Mouse (Mus musculus): Measurements from ENCODE around the gene Catsper2. TPM values are rescaled to one million over a fixed set of nuclear protein-coding genes. Genes with fewer than 3 reads are reported as not detected.

Gene Catsper2
- total and polyA plus RNA-seq, 3 experiments = 1.2 to 2.5 TPM; not detected in 1

DNA sequence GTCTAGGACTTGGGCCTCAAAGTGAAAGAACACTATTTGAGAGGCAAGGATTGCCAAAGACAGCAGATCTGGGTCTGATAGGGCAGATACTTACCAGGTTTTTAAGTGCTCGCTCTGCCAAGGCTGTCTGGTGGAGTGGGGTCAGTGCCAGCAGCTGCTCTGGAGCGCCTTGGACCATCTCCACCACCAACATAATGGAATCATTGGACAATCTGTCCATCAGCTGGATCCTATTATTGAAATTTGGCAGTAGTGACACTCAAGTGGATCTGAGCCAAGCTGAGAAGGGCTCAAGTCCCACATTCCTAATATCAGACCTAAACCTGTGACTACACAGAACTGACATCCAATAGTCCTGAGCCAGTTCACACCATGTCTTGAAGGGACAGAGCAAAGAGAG, 44.8 kb downstream of the Catsper2 start:
- no peaks in the 10 kb centered on the region for H3K79me2 ChIP-seq (ENCODE audit: control insufficient read depth, insufficient read depth, low read length, poor library complexity)
- no peaks in the 10 kb centered on the region for H3K4me1 ChIP-seq (ENCODE audit: control insufficient read depth in 1 of 2, insufficient read depth in 2 of 2, low read length in 2 of 2)
- H3K36me3 ChIP-seq (ENCODE audit: control insufficient read depth in 1 of 2, insufficient read depth in 2 of 2, low read length in 2 of 2) = no peaks in the 10 kb centered on the region
- no peak overlapping the region for H3K27ac ChIP-seq (ENCODE audit: control insufficient read depth, low read depth, low read length)
- H3K4me3 ChIP-seq (ENCODE audit: control insufficient read depth in 1 of 2, insufficient read depth in 1 of 2, low read depth in 2 of 2, low read length in 2 of 2) = no peak overlapping the region
- H3K9ac ChIP-seq (ENCODE audit: control insufficient read depth, low read depth, low read length, poor library complexity, severe bottlenecking) = no peak overlapping the region
- no peak for TF ChIP-seq ELF1 (IDR thresholded peaks at IDR 0.05; ENCODE audit: low read depth, low read length)
- H3K9me3 ChIP-seq (replicated peaks; ENCODE audit: insufficient read depth, low read length) = no peaks in the 10 kb centered on the region
- no peak for DNase-seq (ENCODE audit: low read depth, low spot score)
- H3K27me3 ChIP-seq (ENCODE audit: control insufficient read depth in 1 of 2, insufficient read depth in 2 of 2, low read length in 2 of 2) = peaks cover 5 to 6% of the 10 kb centered on the region in 2 experiments; a peak in 3 of 4 replicates

DNA sequence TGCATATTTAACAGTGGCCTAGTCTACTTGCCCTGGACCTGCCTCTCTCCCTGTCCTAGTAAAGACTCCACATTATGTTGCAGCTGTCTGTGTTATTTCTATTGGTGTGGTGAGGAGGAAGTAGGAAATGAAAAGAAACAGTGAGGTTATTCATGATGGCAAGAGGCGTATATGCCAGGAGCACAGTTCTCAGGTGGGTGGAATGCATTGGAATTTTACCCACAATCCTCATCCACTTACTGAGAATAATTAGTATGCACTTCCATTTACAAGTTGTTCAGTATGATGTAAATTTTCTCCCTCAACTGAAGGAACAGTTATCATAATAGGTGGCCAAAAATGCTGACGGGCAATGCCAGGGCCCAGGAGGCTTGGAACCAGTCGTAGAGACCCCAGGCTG, 49.9 kb downstream of the Catsper2 start:
- H3K4me3 ChIP-seq (ENCODE audit: control insufficient read depth in 1 of 2, insufficient read depth in 1 of 2, low read depth in 2 of 2, low read length in 2 of 2) = no peak overlapping the region
- H3K27ac ChIP-seq (ENCODE audit: control insufficient read depth, low read depth, low read length) = no peak overlapping the region
- no peak overlapping the region for H3K9ac ChIP-seq (ENCODE audit: control insufficient read depth, low read depth, low read length, poor library complexity, severe bottlenecking)
- TF ChIP-seq KAT2A (conservative IDR thresholded peaks at IDR 0.05; ENCODE audit: low read depth, low read length) = no peak
- no peak for TF ChIP-seq ZKSCAN1 (IDR thresholded peaks at IDR 0.05; ENCODE audit: low read depth, low read length)
- no peak for TF ChIP-seq MAX (IDR thresholded peaks at IDR 0.05; ENCODE audit: low read length)
- TF ChIP-seq MAZ (IDR thresholded peaks at IDR 0.05; ENCODE audit: low read depth, low read length) = no peak
- TF ChIP-seq TAL1 (IDR thresholded peaks at IDR 0.05; ENCODE audit: low read length) = no peak
- no peak for TF ChIP-seq MYB (IDR thresholded peaks at IDR 0.05; ENCODE audit: low read depth, low read length)
- TF ChIP-seq MAFK (IDR thresholded peaks at IDR 0.05; ENCODE audit: borderline replicate concordance, low read depth, low read length) = no peak
- no peak for TF ChIP-seq JUND (IDR thresholded peaks at IDR 0.05; ENCODE audit: low read depth, low read length)
- peaks cover 5 to 12% of the 10 kb centered on the region in 2 experiments for H3K27me3 ChIP-seq (ENCODE audit: control insufficient read depth in 1 of 2, insufficient read depth in 2 of 2, low read length in 2 of 2)
- no peaks in the 10 kb centered on the region for H3K36me3 ChIP-seq (ENCODE audit: control insufficient read depth in 1 of 2, insufficient read depth in 2 of 2, low read length in 2 of 2)
- DNase-seq (ENCODE audit: low read depth, low spot score) = no peak
- no peaks in the 10 kb centered on the region for H3K4me1 ChIP-seq (ENCODE audit: control insufficient read depth in 1 of 2, insufficient read depth in 2 of 2, low read length in 2 of 2)
- H3K9me3 ChIP-seq (replicated peaks; ENCODE audit: insufficient read depth, low read length) = no peaks in the 10 kb centered on the region
- no peaks in the 10 kb centered on the region for H3K79me2 ChIP-seq (ENCODE audit: control insufficient read depth, insufficient read depth, low read length, poor library complexity)

DNA sequence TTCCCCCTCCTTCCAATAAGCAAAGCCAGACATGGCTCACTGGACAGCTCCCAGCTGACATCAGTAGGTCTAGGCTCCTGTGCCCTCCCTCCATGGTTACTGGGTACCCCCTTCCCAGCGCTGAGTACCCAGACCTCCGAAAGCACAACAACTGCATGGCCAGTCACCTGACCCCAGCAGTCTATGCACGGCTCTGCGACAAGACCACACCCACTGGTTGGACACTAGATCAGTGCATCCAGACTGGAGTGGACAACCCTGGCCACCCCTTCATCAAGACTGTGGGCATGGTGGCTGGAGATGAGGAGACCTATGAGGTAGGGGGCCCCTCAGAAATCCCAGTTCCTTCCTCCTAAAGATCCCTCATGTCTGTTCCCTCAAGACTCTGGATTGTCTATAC, 54.1 kb downstream of the Catsper2 start:
- no peaks in the 10 kb centered on the region; the same call in 1 of the 2 replicates for H3K79me2 ChIP-seq (ENCODE audit: control insufficient read depth, insufficient read depth, low read length, poor library complexity)
- H3K27me3 ChIP-seq (ENCODE audit: control insufficient read depth in 1 of 2, insufficient read depth in 2 of 2, low read length in 2 of 2) = peaks cover 5 to 10% of the 10 kb centered on the region in 2 experiments
- no peaks in the 10 kb centered on the region for H3K4me1 ChIP-seq (ENCODE audit: control insufficient read depth in 1 of 2, insufficient read depth in 2 of 2, low read length in 2 of 2)
- no peaks in the 10 kb centered on the region; a peak in 1 of 4 replicates for H3K36me3 ChIP-seq (ENCODE audit: control insufficient read depth in 1 of 2, insufficient read depth in 2 of 2, low read length in 2 of 2)
- H3K27ac ChIP-seq (ENCODE audit: control insufficient read depth, low read depth, low read length) = no peak overlapping the region
- no peak for DNase-seq (ENCODE audit: low read depth, low spot score)
- no peak overlapping the region for H3K4me3 ChIP-seq (ENCODE audit: control insufficient read depth in 1 of 2, insufficient read depth in 1 of 2, low read depth in 2 of 2, low read length in 2 of 2)
- TF ChIP-seq JUND (IDR thresholded peaks at IDR 0.05; ENCODE audit: low read depth, low read length) (no peak), ETS1 (IDR thresholded peaks at IDR 0.05; ENCODE audit: low read depth, low read length) (no peak), BHLHE40 (IDR thresholded peaks at IDR 0.05; ENCODE audit: borderline replicate concordance, low read depth, low read length) (no peak), GATA1 (IDR thresholded peaks at IDR 0.05; ENCODE audit: low read depth, low read length) (no peak), NELFE (IDR thresholded peaks at IDR 0.05; ENCODE audit: low read depth, low read length) (no peak), CHD1 (IDR thresholded peaks at IDR 0.05; ENCODE audit: low read depth, low read length) (no peak), ZMIZ1 (IDR thresholded peaks at IDR 0.05; ENCODE audit: low read depth, low read length) (no peak), USF1 (IDR thresholded peaks at IDR 0.05; ENCODE audit: low read depth, low read length) (no peak), RAD21 (IDR thresholded peaks at IDR 0.05; ENCODE audit: low read depth, low read length) (no peak), CTCF (IDR thresholded peaks at IDR 0.05 in 2 of 3, conservative IDR thresholded peaks at IDR 0.05 in 1 of 3; ENCODE audit: control insufficient read depth in 1 of 3, insufficient read depth in 1 of 3, low read depth in 2 of 3, low read length in 3 of 3, poor library complexity in 1 of 3, severe bottlenecking in 1 of 3) (no peak), RCOR1 (IDR thresholded peaks at IDR 0.05; ENCODE audit: low read depth, low read length) (no peak), E2F4 (IDR thresholded peaks at IDR 0.05; ENCODE audit: borderline replicate concordance, low read depth, low read length) (no peak), NRF1 (IDR thresholded peaks at IDR 0.05; ENCODE audit: insufficient read depth, low read depth, low read length, poor library complexity, severe bottlenecking) (no peak), ELF1 (IDR thresholded peaks at IDR 0.05; ENCODE audit: low read depth, low read length) (no peak), UBTF (IDR thresholded peaks at IDR 0.05; ENCODE audit: borderline replicate concordance, insufficient read depth, low read depth, low read length) (no peak), POLR2AphosphoS5 (IDR thresholded peaks at IDR 0.05; ENCODE audit: borderline replicate concordance, low read depth, low read length) (no peak)
- H3K9ac ChIP-seq (ENCODE audit: control insufficient read depth, low read depth, low read length, poor library complexity, severe bottlenecking) = no peak overlapping the region
- H3K9me3 ChIP-seq (replicated peaks; ENCODE audit: insufficient read depth, low read length) = no peaks in the 10 kb centered on the region
